Mouse (Mus musculus): ENCODE measurements around the gene Srgap1. TPM values are rescaled to one million over a fixed set of nuclear protein-coding genes. Genes with fewer than 3 reads are reported as not detected.

Srgap1 gene
- total RNA-seq (2022), result 10 to 100 TPM in 3 of 4 experiments, 1 to 10 TPM in 1; 9.1 to 13.0 (median 10.6) TPM

DNA sequence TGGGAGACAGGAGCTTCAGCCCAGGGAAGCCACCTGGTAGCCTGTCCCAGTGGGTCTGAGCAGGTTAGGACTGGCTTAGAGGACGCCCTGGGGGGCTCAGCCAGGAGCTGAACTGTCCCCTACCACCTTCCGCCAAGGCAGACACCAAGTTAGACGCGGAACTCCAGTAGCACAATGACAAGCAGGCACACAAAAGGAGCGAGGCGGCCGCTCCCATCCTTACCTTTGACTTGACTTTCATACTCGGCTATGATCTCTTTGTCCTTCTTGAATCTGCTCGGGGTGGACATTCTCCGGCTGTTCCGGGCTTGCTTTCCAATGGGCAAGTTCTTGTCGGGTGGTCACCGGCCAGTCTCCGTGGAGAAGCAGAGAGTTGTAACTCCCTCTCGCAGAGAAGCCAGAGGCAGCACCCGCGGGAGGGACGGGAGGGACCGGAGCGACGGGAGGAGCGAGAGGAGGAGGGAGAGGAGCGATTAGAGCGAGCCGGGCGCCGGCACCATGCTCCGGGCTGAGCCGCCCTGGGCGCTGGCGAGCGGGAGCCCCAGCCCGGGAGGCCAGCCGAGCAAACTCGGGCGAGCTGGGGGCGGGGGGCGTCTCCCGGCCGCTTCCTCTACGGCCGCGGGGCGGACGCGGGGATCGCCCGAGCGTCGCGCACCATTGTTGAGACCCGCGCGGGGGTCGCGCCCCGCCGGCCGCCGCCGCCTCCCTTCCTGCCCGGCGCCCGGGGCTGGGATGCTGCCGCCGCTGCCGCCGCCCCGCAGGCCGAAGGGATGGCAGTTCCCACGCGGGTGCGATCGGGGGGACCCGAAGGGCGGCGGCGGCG, at the start of gene Srgap1:
Srgap1 (minus strand) TSS at position 412 of the 823 bp plus-strand sequence.
- DNase-seq (ENCODE audit: low spot score in 2 of 2), result peak; percentile 28 to 29

DNA sequence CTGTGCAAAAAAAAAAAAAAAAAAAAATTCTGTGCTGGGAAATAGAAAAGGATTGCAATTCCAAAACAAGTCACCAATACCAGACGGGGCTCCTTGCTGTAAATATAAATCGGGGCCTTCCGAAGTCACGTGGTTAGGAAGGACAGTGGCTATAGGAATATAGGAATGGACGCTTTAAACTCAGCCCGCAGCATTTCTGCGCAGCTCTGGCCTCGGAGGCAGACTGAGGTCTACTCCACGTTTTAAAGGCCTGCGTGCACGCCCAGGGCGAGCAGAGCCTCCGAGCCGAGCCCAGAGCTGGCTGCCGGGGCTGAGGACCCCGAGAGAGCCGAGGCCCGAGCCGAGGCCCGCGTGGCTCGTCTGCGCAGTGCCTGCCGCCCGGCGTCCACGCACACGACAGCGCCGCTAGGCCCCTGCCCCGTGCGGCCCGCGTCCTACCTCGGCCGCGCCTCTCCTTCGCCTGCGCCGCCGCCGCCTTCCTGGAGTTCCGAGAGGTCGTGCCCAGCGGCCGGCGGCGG, 49.4 kb upstream of the Srgap1 start:
- DNase-seq (ENCODE audit: low spot score in 2 of 2), result peak in 1 of 2 experiments; percentile 35

DNA sequence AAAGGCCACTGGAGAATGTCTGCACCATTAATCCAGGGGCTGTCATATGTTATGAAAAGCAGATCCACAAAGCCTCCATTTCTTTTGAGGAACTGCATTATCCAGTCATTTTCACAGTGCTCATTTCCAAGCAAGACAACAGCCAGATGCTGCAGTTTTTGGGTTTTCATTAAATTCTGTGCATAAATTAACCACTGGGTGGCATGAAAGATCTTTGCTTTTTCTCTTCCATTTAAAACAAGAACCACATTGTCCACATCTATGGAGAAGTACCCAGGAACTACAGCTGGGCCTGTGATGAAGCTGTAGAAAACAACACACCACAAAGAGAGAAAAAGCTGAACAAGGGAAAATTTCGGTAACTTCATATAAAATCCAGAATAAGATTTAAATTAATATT, 43.4 kb upstream of the Srgap1 start:
- DNase-seq (ENCODE audit: low spot score in 2 of 2), result no peak

DNA sequence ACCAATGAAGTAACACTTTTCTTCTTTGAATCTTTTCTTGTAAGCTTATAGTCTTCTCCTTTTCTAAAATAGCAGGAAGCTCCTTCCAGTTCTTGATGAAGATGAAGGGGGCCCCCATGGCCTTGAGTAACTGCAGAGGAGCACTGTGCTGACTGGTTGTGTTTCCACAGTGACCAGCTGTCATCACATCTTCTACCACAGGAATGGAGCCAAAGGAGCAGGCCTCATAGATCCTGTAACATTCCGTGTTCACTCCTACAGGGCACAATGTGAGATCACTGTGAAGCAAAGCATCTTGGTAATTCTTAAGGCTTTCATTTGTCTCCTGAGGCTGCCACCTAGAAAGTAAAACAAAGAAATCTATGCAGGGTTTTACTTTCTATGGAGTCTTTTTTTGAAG, 34.2 kb upstream of the Srgap1 start:
- no peak for DNase-seq (ENCODE audit: low spot score in 2 of 2)

DNA sequence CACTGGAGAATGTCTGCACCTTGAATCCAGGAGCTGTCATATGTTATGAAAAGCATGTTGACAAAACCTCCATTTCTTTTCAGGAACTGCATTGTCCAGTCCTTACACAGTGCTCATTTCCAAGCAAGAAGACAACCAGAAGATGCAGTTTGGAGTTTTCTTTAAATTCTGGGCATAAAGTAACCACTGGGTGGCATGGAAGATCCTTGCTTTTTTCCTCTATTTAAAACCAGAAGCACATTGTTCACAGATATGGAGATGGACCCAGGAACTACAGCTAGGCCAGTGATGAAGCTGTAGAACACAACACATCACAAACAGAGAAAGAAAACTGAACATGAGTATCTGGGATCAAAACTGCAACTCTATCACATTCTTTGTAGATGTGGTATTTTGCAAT, 22.0 kb upstream of the Srgap1 start:
- no peak for DNase-seq (ENCODE audit: low spot score in 2 of 2)

DNA sequence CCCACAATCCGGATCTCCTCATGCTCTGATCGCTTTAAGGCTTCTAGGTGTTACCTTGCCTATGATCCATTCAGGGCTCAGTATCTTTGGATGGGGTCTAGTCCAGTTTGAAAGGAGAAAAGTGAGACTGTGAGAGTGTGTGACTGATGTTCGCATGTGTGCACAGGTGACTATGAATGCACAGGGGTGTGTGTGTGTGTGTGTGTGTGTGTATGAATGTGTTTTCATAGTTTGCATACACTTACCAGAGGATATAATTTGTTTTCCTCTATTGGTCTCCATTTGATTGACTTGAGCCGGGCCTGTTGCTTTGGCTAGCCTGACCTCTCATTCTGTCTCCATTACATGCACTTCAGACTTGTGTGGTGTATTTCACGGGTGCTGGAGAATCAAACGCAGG, 8.7 kb upstream of the Srgap1 start:
- no peak for DNase-seq (ENCODE audit: low spot score in 2 of 2)

DNA sequence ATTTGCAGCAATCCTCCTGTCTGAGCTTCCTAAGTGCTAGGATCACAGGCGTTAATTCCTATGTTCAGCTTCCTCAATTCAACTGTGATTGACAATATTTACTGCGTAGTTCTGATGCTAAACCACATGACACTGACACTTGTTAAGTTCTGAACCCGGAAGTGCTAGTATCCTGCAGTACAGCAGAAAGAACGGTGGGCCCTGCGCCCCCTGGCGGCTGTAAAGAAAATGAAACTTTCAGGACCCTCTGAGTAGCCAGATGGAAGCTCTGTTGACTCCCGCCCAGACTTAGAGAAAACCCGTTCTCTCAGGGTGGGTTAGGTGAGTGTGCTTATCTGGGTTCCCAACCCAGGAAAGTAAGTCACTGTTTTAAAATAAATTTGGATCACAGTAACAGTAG, 7.4 kb upstream of the Srgap1 start:
- peak in 1 of 2 experiments; percentile 18 for DNase-seq (ENCODE audit: low spot score in 2 of 2)

DNA sequence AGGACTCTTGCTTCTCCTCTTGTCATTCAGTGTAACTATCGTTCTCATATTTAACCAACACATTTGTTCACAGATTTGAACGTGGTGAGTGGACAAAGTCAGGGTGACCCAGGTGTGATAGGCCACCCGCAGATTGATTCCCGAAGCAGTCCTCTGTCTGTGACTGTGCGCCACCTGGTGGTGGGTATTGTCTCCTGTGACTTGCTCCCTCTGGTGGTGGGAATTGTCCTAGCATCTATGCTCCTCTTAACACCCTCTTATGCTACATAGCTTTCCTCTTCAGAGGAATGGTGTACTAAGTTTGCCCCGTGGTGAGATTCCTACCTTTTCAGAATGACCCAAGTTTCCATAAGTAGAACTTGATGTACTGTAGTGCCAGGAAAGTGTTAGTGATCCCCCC, 4.7 kb upstream of the Srgap1 start:
- peak; percentile 54 to 93 for DNase-seq (ENCODE audit: low spot score in 2 of 2)

DNA sequence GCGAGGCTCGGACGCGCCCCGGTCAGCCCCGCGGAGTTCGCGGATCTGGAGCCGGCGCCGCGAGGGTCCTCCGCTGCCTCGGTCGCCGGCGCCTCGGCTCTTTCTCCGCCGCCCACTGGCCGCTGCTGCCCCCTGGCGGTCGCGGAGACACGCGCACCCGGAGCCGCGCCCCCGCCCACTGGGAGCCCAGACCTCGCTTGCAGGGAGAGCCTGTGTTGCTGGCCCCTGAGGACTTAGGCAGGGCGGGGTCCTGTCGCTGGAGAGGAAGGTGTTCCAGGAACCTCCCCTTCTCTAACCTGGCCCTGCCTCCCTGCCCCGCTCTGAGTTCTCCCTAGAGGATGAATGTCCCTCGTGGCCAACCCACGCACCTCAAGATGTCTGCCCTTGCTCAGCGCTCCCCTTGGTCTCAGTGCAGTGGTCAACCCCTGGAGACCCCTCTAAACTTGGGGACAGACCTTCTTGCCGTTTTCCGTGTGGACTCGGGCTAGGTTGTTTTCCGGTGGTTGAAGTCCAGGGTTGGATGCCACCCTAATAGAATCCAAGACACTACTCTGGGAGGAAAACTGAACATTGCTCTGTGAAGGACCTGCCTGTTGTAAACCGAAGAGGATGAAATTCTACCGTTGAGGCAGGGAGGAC, 731 bp upstream of the Srgap1 start:
- peak; percentile 57 to 77 for DNase-seq (ENCODE audit: low spot score in 2 of 2)

DNA sequence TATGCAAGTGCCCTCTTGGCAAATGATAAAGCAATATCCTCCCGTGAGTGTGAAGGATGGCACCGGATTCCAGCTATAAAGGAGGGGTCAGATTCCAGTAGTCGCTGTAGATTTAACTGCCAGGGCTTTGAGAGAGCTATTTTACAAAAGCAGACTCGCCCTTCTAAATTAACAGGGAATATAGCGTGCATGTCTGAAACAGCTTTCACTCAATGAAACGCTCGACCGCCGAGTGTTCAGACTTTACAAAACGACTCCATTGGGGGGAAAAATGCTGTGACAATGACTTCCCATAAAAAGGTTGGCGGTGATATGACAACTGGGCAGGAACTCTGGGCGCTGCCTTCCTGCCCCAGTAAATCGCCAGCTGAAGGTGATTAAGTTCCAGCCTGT, 608 bp downstream of the Srgap1 start:
- DNase-seq (ENCODE audit: low spot score in 2 of 2), result no peak

DNA sequence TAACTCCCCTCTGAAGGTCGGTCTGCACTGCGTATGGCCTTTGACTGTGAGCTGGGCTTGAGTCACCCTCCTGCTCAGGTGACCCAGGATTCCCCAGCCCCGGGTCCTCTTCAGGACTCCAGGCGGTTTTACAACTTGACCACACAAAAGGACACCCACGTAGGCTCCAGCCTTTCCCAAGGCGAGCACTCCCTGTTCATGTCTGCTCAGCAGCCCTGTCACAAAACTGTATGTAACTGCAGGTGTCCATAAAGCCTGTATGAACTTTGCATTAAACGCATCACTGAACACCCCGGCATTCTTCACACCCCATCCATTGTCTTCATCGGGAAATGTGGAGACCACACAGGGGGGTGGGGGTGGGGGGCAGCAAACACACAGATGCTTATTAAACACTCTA, 1.2 kb downstream of the Srgap1 start:
- no peak for DNase-seq (ENCODE audit: low spot score in 2 of 2)

DNA sequence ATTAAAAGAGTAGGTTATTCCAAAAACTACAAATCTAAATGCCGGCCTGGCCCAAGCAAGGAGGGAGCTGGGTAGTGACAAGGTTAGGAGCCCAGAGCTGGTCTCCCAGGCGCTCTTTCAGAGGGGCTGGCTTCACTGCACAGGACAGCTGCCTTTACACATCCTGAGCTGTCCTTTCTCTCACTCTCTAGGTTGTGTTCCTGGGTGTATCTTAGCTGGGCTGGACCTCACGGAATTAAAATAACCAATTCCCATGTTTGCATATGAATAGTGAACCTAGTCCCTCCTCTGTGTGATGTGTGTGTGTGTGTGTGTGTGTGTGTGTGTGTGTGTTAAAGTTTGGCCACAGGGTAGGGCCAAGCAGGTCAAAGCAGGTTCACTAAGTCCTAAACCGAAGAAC, 2.2 kb downstream of the Srgap1 start:
- DNase-seq (ENCODE audit: low spot score in 2 of 2), result no peak

DNA sequence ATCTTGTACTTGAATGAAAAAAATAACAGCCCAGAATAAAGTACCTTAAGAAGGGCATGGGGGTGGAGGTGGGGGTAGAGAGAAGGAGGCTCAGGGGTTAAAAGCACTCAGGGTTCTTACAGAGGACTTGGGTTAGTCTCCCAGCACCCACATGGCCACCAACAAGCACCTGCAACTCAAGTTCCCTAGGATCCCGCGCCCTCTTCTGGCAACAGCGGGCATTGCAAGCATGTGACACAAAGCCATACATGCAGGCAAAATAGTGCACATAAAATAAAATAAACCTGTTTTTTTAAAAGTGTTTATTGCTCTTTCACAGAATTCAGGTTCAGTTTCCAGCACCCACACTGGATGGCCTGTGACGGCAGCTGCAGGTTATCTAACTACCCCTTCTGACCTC, 6.7 kb downstream of the Srgap1 start:
- DNase-seq (ENCODE audit: low spot score in 2 of 2), result no peak

DNA sequence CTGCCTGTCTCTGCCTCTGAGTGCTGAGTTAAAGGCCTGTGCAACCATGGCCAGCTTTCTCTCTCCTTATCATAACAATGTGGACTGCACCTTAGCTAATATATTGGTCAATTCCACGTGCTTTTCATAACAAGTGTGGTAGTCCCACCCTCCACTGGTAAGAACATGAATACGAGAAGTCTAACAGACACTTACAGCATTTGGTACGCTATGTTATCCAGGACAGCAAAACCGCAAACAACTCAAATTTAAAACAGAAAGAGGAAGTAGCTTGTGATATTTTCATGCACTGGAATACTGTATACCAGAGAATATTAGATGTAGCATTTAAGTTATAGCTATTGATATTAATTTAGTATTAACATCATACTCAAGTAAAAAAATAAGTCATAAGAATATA, 7.5 kb downstream of the Srgap1 start:
- no peak for DNase-seq (ENCODE audit: low spot score in 2 of 2)

DNA sequence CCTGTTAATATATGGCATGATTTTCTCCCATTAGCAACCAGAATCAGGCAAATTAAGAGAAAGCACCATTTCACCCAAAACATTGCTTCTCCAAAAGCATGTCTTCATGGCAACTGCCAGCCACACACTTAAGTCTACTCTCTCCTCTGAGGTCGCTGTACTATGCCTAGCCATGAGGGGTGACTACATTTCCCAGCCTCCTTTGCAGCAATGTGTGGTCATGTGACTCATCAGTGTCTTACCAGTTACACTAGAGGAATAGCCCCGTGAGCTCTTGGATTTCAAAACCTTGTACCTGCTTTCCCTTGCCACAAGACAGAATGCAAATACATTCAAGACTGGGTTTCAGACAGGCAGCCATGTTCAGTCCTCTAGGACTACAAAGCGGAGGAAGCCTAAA, 8.6 kb downstream of the Srgap1 start:
- no peak for DNase-seq (ENCODE audit: low spot score in 2 of 2)

DNA sequence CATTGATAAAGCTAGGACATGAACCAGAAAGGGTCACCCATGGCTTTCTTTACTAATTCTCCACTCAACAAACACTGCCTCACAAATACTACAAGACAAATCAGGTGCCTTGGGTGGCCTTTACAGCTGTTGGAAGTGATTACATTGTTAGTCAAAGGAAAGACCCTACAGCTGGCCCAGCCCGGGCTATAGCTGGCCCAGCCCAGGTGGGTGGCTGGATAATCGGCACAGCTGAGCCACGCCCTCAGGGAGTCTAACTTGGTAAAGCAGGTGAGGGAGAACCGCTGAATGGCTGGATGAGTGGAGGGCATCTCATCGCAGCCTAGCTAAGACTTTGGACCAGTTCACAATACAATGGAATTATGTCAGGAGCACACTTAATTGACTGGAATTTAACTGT, 13.8 kb downstream of the Srgap1 start:
- no peak for DNase-seq (ENCODE audit: low spot score in 2 of 2)

DNA sequence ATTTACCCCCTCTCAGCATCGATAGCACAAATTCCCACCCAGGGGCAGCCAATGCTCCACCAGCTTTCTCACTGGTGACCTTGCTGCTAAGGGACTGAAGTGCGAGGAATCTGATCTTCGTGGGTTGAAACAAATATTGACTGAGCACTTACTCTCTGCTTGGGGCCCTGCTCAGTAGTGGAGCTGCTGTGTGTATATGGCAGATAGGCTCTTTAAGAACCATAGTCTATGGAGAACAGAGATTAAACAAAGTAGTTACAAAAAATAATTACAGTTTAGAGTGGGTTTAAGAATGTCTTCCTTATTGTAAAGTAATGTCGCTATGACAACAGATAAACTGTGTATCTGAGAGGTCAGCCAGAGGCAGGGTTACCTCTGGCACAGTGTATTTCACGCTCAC, 16.7 kb downstream of the Srgap1 start:
- no peak for DNase-seq (ENCODE audit: low spot score in 2 of 2)

DNA sequence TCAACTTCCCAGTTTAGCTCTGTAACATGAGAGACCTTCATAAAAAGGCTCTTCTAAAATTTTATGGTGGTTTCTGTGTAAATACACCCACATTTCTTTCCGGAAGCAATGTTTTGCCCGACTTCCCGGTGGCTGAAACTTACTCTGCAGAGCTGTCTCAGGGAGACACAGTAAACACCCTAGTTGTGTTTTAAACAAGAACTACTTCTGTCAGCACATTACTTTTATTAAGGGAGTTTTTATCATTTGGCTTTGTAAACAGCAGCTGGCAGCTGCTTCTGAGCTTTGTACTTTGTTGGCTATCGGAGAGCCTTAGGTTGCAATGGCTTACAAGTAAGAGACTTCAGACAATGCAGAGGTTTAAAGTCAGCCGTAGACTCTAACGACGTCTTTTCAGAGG, 17.4 kb downstream of the Srgap1 start:
- no peak for DNase-seq (ENCODE audit: low spot score in 2 of 2)

DNA sequence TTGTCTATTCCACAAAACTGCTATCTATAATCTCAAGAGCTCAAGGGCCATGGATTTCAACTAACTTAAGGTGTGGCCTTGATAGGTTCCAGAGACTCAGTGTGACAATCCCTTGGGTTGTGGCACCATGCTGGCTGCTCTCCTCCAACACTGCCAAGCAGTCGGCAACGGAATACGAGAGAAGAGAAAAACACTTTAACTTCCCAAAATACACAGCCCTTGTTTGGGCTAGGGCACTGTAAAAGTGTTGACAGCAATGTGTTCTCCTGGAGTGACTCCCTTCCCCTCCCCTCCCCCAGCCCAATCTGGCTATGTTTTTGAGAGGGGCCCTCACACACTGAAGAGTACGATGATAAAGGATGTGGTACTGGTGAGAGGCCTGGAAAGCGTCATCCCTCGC, 21.9 kb downstream of the Srgap1 start:
- DNase-seq (ENCODE audit: low spot score in 2 of 2), result no peak

DNA sequence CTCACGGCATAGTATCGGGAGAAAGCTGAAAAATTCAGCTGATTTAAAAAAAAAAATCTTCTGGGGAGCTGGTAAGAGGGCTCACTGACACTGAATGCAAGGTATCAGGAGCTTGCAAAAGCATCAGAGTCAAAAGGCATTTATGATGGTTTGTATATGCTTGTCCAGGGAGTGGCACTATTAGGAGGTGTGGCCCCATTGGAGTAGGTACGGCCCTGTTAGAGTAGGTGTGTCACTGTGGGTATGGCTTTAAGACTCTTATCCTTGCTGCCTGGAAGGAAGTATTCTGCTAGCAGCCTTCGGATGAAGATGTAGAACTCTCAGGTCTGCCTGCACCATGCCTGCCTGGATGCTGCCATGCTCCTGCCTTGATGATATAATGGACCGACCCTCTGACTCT, 26.2 kb downstream of the Srgap1 start:
- no peak for DNase-seq (ENCODE audit: low spot score in 2 of 2)

DNA sequence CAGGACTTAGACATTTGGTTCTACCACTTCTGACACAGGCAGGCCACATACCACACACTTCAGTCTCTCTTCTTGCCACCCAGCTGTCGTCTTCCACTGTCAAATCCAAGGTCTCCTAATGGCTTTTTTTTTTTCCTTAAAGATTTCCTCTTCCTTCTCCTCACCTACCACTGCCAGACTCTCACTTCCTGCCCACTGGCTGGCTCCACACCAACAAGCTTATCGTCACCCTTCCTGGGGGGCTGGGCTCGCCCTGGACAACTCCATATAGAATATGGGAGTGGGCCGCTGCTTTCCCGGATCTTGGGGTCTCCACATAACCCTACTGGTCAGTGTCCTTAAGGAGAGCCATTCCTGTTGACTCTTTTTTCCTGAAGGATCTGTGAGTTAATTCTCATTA, 26.9 kb downstream of the Srgap1 start:
- no peak for DNase-seq (ENCODE audit: low spot score in 2 of 2)

DNA sequence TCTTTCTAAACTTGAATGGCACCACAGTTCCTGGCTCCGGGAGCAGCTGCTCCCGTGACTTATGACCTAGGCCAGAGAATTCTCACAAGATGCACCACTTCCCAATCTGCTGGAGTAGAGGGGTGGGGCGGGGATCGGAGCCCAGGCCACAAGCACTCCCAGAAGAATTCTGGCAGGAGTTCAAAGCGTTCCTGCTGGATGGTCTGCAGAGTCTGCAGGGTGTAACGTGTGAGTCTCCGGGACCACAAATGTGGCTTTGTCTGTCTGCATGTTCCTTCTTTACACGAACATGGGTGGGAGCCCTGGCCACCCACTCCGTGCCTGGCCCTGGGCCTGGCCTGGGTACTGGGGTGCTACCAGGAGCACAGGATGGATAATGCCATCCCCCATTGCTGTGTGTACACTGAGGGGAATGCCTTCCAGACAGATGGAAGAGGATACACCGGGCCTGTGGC, 28.5 kb downstream of the Srgap1 start:
- DNase-seq (ENCODE audit: low spot score in 2 of 2), result no peak

DNA sequence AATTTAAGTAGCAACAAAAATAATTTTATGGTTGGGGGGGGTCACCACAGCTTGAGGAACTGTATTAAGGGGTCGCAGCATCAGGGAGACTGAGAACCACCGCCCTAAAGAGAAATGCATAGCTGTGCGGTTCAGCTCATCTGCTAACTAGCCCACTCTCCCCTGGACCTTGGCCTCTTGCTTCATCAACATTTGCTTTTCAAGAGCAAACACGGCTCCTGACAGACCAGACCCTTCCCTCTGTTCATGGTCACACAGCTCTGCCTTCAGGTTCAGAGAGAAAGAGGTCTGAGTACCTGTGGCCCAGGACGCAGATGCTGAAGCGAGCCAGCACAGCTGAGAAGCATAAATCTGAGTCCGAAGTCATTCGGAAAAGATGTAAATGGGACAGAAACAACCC, 29.4 kb downstream of the Srgap1 start:
- DNase-seq (ENCODE audit: low spot score in 2 of 2), result no peak

All from layer of hippocampus, adult 8-10 months (tissue).